ENCODE assay signal across 9 mouse cellular contexts in genomic region chr19:10341152-10341551, GRCm38 (mm10). TPM values are rescaled to one million over a fixed set of nuclear protein-coding genes. Genes with fewer than 3 reads are reported as not detected.
A peak's percentile ranks its signal among the peaks of the same experiment; 100 is the strongest.
DNase-seq lines count a peak whose midpoint lies in the region; ATAC-seq lines count a peak whose summit lies in the region.
"Had no signal": no experiment of that assay in that cellular context is flagged by ENCODE, and none has a peak within 500 bp of the region (broad histone marks: within the 10 kb centered on the region; RNA-seq: fewer than 3 reads in every experiment).

No protein-coding gene starts in this region.

- H3K4me1 ChIP-seq in forebrain, embryonic 15.5 days, result peaks cover 19% of the 10 kb centered on the region

- no peak overlapping the region for H3K4me2 ChIP-seq in forebrain, embryonic 15.5 days (replicated peaks)
- H3K4me2 ChIP-seq: limb, embryonic 12.5 days had no signal

- H3K9ac ChIP-seq in forebrain, embryonic 15.5 days (replicated peaks), result no peak overlapping the region
- H3K9ac ChIP-seq: limb, embryonic 12.5 days had no signal

- no peaks in the 10 kb centered on the region for H3K9me3 ChIP-seq in forebrain, embryonic 15.5 days
- H3K9me3 ChIP-seq: limb, embryonic 12.5 days had no signal

- 18% methylated on average over 11 of the region's 11 CpGs for WGBS in forebrain, embryonic 15.5 days

- H3K27me3 ChIP-seq in forebrain, embryonic 15.5 days, result no peaks in the 10 kb centered on the region
- H3K27me3 ChIP-seq in splenic B cell, adult 2 months (ENCODE audit: control insufficient read depth, insufficient read depth, low read length, poor library complexity, severe bottlenecking), result no peaks in the 10 kb centered on the region

- no peaks in the 10 kb centered on the region for H3K36me3 ChIP-seq in forebrain, embryonic 15.5 days
- H3K36me3 ChIP-seq in splenic B cell, adult 2 months (ENCODE audit: control insufficient read depth, insufficient read depth, low read length, poor library complexity, severe bottlenecking), result no peaks in the 10 kb centered on the region
- H3K36me3 ChIP-seq: limb, embryonic 12.5 days had no signal

- ATAC-seq in CD4-positive, CD25-positive, alpha-beta regulatory T cell, adult 4 months, result no peak
- no peak for ATAC-seq in forebrain, embryonic 15.5 days (replicated peaks)

- no peak overlapping the region for H3K4me3 ChIP-seq in forebrain, embryonic 15.5 days
- H3K4me3 ChIP-seq: limb, embryonic 12.5 days had no signal

- DNase-seq in CD4-positive, CD25-positive, alpha-beta regulatory T cell, adult 2 months (ENCODE audit: low read depth, low spot score), result peak; percentile 41
- DNase-seq in A20 (ENCODE audit: low read depth, low spot score), result peak; percentile 55
- DNase-seq in c-Kit-positive CD71-positive TER-119-negative erythroid progenitor cells, embryonic 14.5 days (ENCODE audit: low read depth), result peak; percentile 14
- DNase-seq in induced T-regulatory cell, adult 2 months (ENCODE audit: low read depth), result peak; percentile 50
- DNase-seq in lung, postnatal 14 days, result peak; percentile 69
- DNase-seq in splenic B cell, adult 2 months (ENCODE audit: low read depth, low spot score), result peak; percentile 34

- peak overlapping the region; percentile 56; the same call in 1 of the 2 replicates for H3K27ac ChIP-seq in forebrain, embryonic 15.5 days (replicated peaks)
- H3K27ac ChIP-seq: limb, embryonic 12.5 days had no signal

RNA-seq across cellular contexts. Expression of gene Dagla, which starts 36.5 kb away (rescaled TPM):
- polyA plus RNA-seq in CD4-positive, CD25-positive, alpha-beta regulatory T cell, adult 4 months (2017; shearing (Covaris generic)), result not detected
- polyA plus RNA-seq in forebrain, embryonic 15.5 days (2015; fragmentation: Nextera tagmentation; extraction: Ambion mirVana), result 6.7 and 6.8 TPM in 2 replicates

RNA-seq across cellular contexts. Expression of gene Syt7, which starts 47.7 kb away (rescaled TPM):
- not detected for polyA plus RNA-seq in CD4-positive, CD25-positive, alpha-beta regulatory T cell, adult 4 months (2017; shearing (Covaris generic))
- polyA plus RNA-seq in forebrain, embryonic 15.5 days (2015; fragmentation: Nextera tagmentation; extraction: Ambion mirVana), result 8.9 and 10.3 TPM in 2 replicates

Comparison
In these comparisons a context has a peak if more than half of its experiments do, and no peak if none do; other contexts are left out.
1. DNase-seq: peak in every context shown above with its lines; median percentile 69 in lung, postnatal 14 days; 55 in A20; 50 in induced T-regulatory cell, adult 2 months; 41 in CD4-positive, CD25-positive, alpha-beta regulatory T cell, adult 2 months; 34 in splenic B cell, adult 2 months; 14 in c-Kit-positive CD71-positive TER-119-negative erythroid progenitor cells, embryonic 14.5 days.